Mouse (Mus musculus): Measurements from ENCODE around the gene Sco1. TPM values are rescaled to one million over a fixed set of nuclear protein-coding genes. Genes with fewer than 3 reads are reported as not detected.

Gene Sco1
- polyA plus RNA-seq, 1 experiment, result 0.09 TPM

DNA sequence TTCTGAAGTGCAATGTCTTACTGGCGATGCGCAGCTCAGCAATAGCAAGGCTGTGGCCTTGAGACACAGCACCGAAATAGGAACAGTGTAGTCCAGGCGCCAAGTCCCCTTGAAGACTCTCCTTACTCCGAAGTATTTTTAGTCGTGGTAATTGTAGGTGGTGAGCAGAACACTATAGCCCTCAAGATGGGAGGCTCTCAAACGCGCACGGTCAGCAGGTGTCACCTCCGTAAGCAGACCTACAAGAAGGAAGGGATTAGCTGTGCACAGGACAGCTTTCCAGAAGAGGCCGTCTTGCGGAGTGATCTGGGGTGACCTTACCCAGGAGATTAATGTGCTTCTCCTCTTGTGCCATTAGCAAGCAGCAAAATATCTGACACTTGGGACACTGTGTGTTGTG is 62.4 kb downstream of the Sco1 start:
- Histone ChIP-seq H3K4me1 (ENCODE audit: control insufficient read depth) (no peaks in the 10 kb centered on the region), H3K9me3 (ENCODE audit: control insufficient read depth, low read length) (no peaks in the 10 kb centered on the region), H3K4me3 (replicated peaks) (no peak overlapping the region), H3K36me3 (ENCODE audit: control insufficient read depth) (no peaks in the 10 kb centered on the region), H3K27me3 (ENCODE audit: control insufficient read depth) (no peaks in the 10 kb centered on the region)
- TF ChIP-seq GATA1 (IDR thresholded peaks at IDR 0.05; ENCODE audit: low read length), result no peak
- no peak for TF ChIP-seq TAL1 (IDR thresholded peaks at IDR 0.05; ENCODE audit: low read length)

Other genes starting within 250 kb of the Sco1 start
- 0.01 TPM in 1 of 2 replicates, not detected in the other for gene Pirt, start 140.7 kb upstream of the Sco1 start, polyA plus RNA-seq (2012)
- not detected in 2 replicates for gene Tmem238l, start 96.0 kb upstream of the Sco1 start, polyA plus RNA-seq (2012)
- not detected in 2 replicates for gene Tmem220, start 27.5 kb upstream of the Sco1 start, polyA plus RNA-seq (2012)
- 0.11 and 0.21 TPM in 2 replicates for gene Adprm, start 76 bp upstream of the Sco1 start, polyA plus RNA-seq (2012)
- not detected in 2 replicates for gene Myh3, start 25.6 kb downstream of the Sco1 start, polyA plus RNA-seq (2012)
- gene Myh2, start 118.4 kb downstream of the Sco1 start, polyA plus RNA-seq (2012), result not detected in 2 replicates
- gene Myh1, start 147.4 kb downstream of the Sco1 start, polyA plus RNA-seq (2012), result not detected in 2 replicates
- not detected in 2 replicates for gene Myh4, start 185.4 kb downstream of the Sco1 start, polyA plus RNA-seq (2012)
- not detected in 2 replicates for gene Myh8, start 224.5 kb downstream of the Sco1 start, polyA plus RNA-seq (2012)

Measured in erythroblast, embryonic 14.5 days (primary cell).